Mouse (Mus musculus) layer of hippocampus, adult 9-10 months (tissue): ENCODE measurements at regions not wholly inside any gene's neighbourhood (a gene's known extent, or its start where the extent isn't known, plus 50 kb on each side); places are given as distances from the start of the nearest gene placed in this dataset.
"Not testable (repeated sequence)": the region's sequence is repeated elsewhere in the genome, so short reads cannot be mapped to it uniquely, and the experiment has no call there.

Experiments
- DNase-seq: peaks from one replicate; pipeline ENCODE4 v3.0.0; 2022; ENCODE audit warnings: low spot score

DNA sequence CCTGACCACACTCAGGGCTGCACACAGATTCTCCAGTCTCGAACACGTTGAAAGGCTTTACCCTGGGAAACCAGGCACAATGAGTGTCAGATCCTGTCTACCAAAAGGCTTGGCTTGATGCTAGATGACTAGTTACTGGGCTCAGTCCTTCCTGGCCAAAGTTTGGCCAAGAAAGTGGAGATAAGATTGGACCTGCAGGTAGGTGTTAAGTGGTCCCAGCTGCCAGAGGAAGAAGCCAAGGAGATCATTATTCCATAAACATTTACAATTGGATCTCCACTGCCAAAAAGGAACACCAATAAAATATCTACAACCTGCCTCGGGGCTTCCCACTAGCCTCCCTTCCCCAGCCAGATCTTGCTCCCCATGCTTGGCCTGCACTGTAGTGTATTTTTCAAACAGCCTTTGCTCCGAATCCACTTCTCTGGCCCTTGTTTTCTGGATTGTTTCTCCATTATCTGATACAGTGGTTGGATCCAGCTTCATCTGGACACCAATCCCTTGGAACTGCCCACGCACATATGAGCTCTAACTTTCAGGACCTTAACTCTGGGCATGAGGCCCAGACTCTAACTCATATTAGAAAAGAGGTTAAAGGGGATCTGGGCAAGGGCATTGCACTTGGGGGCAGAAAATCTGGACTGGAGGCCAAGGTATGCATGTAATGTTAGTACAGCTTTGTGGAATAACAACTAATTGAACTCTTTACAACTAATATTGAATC, 345.3 kb upstream of the Intu start:
- DNase-seq: no peak

DNA sequence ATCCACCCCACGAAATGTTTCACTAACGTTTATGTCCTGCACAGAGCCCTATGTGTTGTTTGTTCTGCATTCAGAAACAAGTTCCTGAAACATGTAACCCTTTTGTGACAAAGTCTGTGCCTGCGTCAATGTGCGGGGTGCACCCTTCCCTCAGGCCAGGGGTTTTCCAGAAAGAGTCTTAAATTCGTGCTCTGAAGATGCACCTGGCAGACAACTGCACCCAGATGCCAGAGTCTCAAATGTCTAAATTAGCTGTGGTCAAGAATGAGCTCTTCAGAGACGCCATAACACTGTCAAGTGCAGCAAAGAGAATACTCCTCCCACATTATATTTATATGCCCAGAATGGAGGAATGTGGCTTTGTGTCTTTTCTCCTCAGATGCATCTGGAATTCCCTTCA, 341.6 kb upstream of the Intu start:
- DNase-seq: no peak

DNA sequence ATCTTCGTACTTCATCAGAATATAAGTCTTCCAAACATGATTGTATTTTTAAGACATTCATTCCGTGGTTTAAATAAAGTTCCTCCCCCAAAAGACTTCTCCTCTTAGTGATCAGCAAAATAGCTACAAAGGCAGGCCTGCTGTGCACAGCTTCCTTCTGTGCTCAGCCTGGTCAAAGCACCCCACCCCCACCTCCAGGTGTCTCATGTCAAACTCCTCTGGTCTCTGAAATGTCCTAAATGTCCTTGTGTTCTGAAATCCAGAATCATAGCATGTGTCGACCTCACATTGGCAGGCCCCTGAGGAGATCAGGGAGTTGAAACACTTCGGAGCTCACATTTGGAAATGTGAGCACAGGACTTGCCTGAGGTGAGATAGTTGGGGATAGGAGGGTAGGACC, 341.1 kb upstream of the Intu start:
- no peak for DNase-seq

DNA sequence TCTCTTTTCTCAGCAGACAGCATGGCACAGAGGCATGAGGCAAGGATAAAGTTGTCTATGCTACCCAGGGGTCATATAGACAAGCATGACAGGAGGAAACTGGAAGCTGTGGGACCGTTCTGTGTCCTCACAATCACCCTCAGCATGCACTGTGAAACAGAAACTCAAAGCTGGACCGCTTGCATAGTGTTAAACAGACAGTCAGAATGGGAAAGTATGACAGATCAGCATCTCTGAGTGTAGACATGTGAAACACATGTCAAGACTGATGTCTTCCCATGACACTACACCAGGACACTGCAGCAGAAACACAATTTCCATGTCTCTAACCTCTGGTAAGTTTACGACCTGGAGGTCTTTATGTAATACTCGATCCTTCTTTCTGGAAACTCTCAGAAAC, 330.9 kb upstream of the Intu start:
- DNase-seq: no peak

DNA sequence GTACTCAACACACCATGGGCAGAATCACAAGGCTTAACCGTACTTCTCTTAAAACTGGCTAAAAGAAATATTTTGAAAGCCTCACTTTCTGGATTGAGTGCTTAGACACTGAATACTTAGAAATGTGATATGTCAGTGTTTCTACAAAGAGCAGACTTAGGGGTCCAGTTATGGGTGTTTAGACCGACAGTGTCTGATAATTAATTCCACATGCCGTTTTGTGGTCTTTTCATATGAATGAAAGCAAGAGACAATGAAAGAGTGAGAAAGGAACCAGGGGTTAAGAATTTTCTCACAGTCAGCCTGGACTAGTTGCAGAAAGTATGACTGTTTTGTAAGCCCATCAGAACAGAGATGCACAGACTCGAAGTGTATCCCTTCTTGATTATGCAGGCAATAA, 324.8 kb upstream of the Intu start:
- DNase-seq: no peak

DNA sequence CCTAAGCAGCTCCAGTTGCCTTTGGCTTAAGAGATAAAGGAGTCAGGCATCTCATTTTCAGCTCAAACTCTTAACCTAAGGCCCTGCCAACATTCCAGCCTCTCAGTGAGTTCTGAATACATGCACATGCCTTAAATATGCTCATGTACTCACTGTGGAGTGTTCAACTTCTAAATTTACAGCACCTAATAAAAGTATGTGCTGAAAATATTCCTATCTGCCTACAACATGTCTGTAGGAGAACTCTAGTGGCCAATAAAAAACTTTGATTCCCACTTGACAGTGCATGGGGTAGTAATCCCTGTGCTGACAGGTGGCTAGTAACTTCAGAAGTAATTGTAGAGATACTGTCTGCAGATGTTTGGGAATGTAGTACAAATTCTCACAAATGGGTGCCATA, 319.3 kb upstream of the Intu start:
- DNase-seq: no peak

DNA sequence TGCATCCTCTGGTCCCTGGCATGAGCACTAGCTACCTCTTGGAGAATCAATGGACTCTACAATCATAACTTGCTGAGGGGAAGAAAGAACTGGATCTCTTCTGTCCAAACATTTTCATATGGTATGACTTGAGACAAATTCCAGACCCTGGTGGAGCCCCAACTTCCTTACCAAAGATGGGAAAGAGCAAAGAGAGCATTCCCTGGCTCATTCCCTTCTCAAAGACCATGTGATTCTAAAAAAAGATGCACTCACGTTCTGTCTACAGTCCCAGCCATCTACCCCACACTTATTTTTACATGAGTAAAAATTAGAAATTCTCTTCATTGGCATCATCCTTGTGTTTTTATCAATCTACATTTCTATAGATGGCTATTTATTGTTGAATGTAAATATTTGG, 304.3 kb upstream of the Intu start:
- DNase-seq: no peak

DNA sequence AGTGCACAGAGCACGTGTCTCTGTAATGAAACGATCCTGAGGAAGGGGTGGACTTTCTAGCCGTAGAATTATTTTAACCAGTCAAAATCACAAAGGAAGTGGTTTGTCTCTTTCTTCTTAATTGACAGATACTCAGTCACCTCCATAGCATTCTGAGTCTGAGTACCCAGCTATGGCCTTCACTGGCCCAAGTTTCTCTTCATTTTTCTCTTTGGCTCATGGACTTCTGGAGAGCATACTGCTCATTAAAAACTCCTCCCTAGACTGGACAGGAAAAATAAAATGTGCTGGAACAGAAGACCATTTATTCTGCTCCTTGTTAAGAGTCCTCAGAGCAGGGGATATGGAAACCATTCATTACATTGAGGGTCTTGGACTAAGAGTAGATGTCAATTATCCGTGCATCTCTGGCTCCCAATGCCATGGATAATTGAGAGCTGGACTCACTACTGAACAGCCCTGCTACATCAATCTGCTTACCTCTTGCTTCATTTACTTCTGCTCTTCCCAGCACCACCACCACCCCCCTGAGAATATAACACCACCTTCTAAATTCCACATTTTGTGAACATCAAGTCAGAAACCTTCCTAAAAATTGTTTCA, 287.5 kb upstream of the Intu start:
- DNase-seq: no peak

DNA sequence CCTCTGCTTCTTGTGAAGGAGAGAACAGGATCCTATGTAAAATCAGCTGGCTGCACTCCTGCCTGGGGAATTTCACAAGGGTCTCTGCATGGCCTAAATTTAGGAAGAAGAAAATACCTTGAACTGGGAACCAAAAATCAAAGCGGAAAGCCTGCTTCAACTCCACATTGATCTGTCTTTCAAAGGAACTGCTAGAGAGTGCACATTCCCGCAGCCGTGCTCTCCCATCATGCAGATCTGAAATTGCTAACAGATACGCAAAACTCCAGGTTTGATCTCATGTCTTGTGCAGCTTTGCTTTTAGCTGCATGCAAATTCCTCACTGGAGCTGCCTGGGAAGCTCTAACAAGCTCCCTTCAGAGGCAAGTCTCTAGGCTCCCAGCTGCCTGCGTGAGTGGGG, 276.7 kb upstream of the Intu start:
- DNase-seq: no peak

DNA sequence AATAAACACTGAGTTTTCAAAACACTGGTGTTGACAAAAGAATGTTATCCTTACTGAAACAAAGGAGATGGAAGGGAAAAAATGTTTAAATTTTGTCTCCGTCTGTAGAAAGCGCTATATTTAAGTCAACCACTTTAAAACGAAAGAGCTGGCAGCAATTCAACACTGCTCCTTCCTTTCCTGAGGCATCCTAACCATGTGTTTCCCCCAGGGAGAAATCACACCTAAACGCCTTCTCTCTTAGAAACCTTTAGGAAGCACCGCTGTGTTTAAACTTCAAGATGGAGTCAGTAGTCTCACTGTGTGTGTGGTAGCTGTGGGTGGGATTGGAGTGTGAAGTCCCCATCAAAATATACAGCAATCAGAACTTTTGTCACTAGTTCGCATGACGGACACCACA, 268.6 kb upstream of the Intu start:
- DNase-seq: no peak

DNA sequence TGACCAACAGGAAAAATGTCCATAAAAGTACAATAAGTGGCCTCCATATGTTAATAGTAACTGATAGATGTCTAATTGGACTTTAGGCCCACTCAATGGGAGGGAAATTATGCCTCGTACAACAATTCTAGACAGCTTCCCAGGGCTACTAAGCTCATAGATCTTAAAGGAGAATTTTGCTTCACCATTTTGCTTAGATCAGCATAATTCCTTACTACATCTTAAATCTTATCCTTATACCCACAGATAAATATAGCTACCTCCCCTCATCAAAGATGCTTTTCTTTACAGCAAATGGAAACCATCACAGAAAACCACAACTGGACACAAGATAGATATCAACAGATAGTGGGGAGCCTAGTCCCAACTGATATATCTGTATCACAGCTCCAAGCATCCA, 263.6 kb upstream of the Intu start:
- DNase-seq: no peak

DNA sequence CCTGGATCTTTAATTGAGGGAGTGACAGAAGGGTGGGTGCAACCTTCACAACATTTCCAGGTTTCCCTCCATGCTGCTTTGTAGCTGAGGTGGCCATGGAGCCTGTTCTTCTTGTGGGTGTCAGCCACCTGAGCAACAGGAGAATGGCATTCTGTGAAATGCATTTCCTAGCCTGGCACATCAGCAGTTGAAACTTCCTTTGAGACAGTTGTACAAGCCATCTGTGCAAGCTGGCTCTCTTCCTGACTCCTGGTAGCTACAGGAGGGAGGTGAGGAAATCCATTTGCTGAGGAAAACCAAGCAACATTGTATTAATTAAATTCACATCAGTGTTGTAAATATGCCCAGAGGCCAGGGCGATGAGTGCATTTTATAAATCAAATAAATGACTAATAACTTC, 248.2 kb upstream of the Intu start:
- DNase-seq: peak; percentile 77

DNA sequence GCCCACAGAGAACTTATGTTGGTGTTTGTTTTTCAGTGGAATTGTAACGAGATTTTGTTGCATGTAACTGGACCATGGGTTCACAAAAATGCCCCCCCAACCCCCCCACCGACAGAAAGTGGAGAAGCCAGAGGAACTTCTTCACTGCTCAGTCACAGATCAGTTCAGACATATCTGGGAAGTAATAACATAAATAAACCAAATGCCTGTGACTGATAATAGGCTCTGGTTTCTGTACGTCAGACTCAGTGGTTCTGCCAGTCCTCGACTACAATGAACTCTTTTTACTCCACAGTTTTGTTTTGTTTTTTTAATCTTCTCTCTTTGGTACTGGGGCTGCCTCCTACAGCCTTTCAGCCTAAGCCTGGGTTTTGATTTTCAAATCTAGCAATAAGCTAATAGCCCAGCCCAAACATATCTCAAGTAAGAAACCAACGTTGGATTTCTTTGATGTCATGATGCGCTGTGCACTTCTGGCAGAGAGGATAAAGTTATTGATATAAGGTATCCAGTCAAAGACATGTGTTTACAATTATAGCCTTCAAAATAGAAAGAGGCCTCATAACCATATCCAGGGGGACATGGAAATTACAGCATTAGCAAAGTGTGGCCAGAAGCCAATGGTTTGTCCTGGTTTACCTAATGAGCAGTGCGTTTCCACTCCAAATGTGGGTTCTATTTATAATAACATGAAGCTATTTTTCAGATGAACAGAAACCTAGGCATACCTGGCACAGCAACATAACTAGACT, 244.0 kb upstream of the Intu start:
- no peak for DNase-seq

DNA sequence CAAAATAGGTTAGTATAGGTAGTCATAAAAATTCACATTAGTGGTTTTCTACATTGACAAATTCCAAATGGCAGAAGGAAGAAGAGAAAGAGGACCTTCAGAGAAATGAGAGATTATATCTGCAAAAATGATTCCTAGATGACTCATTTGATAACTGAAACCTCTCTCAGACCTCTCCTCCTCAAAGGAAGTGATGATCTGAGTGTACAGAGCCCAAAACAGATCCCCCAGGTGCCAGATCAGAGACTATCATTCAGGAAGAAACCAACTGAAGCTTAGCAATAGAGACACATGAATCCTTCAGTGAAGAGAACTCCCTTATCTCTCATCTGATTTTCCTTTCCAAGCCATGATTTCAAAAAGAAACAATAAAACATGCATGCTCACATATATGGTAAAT, 234.0 kb upstream of the Intu start:
- no peak for DNase-seq

DNA sequence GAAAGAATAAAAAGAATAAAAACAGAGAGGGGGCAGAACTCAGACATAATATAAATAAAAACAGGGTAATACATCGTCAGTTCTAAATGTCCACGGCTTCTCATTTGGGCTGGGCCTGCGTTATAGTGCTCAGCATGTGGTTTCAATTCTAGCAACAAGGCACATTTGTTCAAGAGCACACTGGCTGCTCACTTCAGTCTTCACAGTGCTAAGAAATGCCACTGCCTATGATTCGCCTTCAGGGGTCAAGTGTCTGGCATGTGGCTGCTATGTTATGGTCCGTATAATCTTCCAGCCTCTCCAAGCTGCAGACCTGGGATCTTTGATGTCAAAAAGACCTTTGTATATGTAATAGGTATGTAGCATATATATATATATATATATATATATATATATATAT, 210.8 kb upstream of the Intu start:
- no peak for DNase-seq

DNA sequence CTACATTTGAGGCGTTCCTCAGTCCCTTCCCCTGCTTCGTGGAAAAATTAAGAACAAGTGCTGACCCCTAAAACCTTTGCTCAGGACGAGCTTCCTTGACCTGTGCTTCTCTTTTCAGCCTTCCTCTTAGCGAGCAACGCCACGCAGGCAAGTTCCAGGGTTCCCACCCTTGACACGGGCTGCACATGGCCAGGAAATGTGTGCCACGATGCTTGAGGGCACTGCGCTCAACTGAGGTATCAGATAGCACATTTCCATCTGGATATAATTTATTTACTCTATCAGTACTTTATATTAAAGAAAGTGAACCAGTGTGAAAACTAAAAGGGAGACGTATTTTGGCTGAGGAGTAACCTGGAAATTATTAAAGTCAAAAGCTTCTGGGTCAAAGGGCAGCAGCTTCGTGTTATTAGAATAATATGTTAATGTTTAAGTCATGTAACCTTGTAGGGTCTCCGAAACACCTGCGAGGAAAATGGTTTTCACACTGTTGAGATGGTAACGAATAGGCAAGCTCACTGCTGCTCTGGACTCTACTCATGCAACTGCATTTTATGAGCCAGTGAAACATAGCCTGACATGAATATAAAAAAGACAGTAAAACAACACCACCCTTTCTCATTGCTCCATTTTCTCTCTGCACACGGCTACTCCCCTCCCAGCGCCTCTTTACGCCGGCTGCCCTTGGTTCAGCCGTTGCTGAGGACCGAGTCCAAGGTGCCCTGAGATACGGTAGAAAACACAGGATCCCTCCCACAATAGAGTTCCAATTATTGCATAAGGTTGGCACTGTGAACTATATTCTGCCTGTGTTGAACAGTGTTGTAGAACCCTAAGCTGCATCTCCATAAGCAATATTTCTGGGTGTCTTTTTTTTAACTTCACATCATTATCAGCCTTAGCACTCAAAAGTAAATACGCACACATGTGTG, 204.9 kb upstream of the Intu start:
- no peak for DNase-seq

DNA sequence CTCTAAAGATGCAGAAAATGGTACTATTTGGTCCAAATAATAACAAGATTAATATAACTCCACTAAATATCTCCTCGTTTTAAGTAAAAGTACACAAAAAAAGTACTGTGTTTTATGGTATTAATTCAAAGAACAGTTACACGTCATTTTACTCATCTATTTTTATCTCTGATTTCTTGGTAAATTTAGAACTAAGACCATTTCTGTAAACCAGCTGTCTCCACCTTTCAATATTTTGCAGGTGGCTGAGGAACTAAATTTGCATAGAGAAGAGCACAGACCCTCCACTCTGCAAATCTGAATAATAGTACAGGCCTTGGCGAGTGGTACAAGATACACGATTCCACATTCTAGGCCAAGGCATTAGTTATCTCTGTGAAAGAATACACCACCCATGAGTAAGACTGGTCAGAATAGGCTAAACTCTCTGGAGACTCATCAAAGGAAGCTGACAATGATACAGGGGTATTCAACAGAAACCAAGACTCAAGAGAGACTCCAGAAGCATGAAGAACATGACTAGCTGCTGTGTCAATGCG, 191.5 kb upstream of the Intu start:
- no peak for DNase-seq

DNA sequence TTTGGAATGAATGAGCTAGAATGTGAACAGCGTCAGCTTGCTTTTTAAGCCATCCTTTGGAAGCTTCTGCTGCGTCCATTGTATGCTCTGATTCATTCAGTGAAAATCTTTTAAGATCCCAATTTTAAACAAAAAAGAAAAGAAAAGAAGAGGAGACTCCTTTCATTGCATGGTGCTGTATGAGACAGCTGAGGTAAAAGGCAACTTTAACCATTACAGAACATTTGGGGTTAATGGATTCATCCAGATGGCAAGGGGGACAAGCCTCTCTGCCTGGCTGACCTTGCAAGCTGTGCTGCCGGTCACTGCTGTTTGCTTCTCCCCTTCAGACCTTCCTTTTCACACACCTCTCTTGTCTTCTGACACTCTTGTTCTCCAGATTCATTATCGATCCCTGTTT, 176.0 kb upstream of the Intu start:
- DNase-seq: no peak

DNA sequence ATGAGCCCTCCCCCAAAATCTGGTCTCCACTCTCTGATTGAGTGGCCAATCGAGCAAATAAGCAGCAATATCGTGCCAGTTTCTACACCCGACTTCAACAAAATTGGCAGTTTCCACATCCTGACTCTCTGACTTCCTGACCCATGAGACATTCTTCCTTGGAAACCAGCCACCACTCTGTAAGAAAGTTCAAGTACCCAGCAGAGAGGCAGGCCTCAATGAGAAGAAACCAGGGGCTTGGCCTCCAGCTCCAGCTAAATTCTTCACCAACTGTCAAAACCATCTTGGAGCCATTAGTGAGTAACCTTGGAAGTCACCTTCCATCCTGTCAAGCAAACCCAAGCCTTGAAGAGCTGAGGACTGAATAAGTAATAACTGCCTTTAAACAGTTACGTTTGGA, 162.7 kb upstream of the Intu start:
- no peak for DNase-seq

DNA sequence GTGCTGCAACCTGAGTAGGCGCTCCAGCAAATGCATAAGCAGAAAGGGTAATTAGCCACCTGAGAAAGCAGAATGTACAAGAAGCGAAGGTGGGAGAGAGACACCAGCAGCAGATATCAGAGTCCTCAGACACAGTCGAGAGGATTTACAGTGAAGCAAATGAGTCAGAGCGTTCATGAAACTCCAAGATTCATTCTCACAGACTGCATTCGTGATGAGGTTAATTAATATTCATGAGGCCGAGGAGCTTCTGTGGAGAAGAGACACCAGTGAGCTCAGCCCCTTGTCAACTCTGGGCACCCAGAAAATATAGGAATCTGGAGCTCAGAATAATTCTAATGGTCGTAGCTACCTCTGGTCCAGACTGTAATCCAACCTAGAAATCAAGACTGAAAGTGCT, 159.7 kb upstream of the Intu start:
- no peak for DNase-seq

DNA sequence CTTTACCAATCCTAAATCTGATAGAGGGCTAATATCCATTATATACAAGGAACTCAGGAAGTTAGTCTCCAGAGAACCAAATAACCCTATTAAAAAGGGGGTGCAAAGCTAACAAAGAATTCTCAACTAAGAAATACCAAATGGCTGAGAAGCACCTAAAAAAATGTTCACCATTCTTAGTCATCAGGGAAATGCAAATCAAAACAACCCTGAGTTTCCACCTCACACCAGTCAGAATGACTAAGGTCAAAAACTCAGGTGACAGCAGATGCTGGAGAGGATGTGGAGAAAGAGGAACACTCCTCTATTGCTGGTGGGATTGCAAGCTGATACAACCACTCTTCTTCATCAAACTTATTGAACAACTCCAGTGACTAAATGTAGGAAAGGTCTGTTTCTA, 154.9 kb upstream of the Intu start:
- DNase-seq: not testable (repeated sequence)

DNA sequence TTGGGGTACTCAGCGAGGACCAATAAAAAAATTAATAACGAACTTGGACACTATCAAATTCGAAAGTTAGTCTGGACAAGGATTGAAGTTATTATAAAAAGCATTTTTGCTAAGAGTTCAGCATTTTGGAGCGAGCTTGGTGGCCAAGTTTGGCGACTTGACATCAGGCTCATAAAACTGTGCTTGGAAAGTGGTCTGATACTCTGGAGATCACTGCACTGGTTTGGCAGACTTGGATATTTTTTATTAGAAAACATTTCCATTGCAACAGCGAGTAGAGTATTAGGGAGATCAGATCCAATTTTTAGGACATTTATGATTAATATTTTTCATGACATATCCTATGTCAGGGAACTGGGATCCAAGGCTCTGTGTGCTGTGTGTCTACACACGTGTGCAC, 153.7 kb upstream of the Intu start:
- DNase-seq: no peak
